Mouse (Mus musculus) embryonic facial prominence, embryonic 11.5 days (tissue): Measurements from ENCODE around the gene Ormdl1. TPM values are rescaled to one million over a fixed set of nuclear protein-coding genes. Genes with fewer than 3 reads are reported as not detected.
A peak's percentile ranks its signal among the peaks of the same experiment; 100 is the strongest.
"Not testable (repeated sequence)": the region's sequence is repeated elsewhere in the genome, so short reads cannot be mapped to it uniquely, and the experiment has no call there.

ENCODE experiments used
- ATAC-seq: fragments of 200-750 bp; cut with Nextera tagmentation; replicated peaks from 2 replicates; pipeline ENCODE4 v1.8.0; 2017; ENCODE audit warnings: low read depth; ENCODE audit not compliant: insufficient number of reproducible peaks, low FRiP score, low TSS enrichment
- DNase-seq: peaks from one replicate; pipeline ENCODE4 v3.0.0-alpha.2; 2015; ENCODE audit warnings: low spot score
- H3K27ac ChIP-seq: fragments of 300-500 bp; sonication (generic); replicated peaks from 2 replicates; pipeline ENCODE4 v1.5.1; 2014; ENCODE audit warnings: mild to moderate bottlenecking, low read depth, low read length, control low read depth
- H3K27me3 ChIP-seq: fragments of 300-500 bp; sonication (generic); 2 replicates; pipeline ENCODE4 v1.6.1; 2014; ENCODE audit warnings: mild to moderate bottlenecking, low read length, moderate library complexity, mixed read lengths; ENCODE audit not compliant: control insufficient read depth, insufficient read depth
- H3K36me3 ChIP-seq: fragments of 300-500 bp; sonication (generic); replicated peaks from 2 replicates; pipeline ENCODE4 v1.6.1; 2014; ENCODE audit warnings: low read depth, mild to moderate bottlenecking, low read length, moderate library complexity, mixed read lengths; ENCODE audit not compliant: control insufficient read depth, insufficient read depth
- H3K4me1 ChIP-seq: fragments of 300-500 bp; sonication (generic); 2 replicates; pipeline ENCODE4 v1.6.1; 2014; ENCODE audit warnings: low read length, mixed read lengths; ENCODE audit not compliant: control insufficient read depth, insufficient read depth
- H3K4me2 ChIP-seq: fragments of 300-500 bp; sonication (generic); 2 replicates; pipeline ENCODE4 v1.6.1; 2014; ENCODE audit warnings: low read depth, mild to moderate bottlenecking, control low read depth, low read length, moderate library complexity
- H3K4me3 ChIP-seq: fragments of 300-500 bp; sonication (generic); 2 replicates; pipeline ENCODE4 v1.5.1; 2014; ENCODE audit warnings: low read depth, low read length, control low read depth
- H3K9ac ChIP-seq: fragments of 300-500 bp; sonication (generic); replicated peaks from 2 replicates; pipeline ENCODE4 v1.6.1; 2014; ENCODE audit warnings: mild to moderate bottlenecking, control low read depth, low read length
- H3K9me3 ChIP-seq: fragments of 300-500 bp; sonication (generic); replicated peaks from 2 replicates; pipeline ENCODE4 v1.6.1; 2016; ENCODE audit warnings: mild to moderate bottlenecking, low read length, inconsistent platforms, mixed read lengths; ENCODE audit not compliant: control insufficient read depth
- WGBS: fragments of 180-500 bp; shearing (Covaris S2); extraction: QIAGEN DNeasy Blood & Tissue Kit; methylation state at CpG from one replicate; pipeline ENCODE4 v1.1.7; 2014; 5-methylcytosine and 5-hydroxymethylcytosine counted together
- polyA plus RNA-seq: library from polyadenylated mRNA; unstranded; fragments of >200 nt; fragmentation: Nextera tagmentation; extraction: Ambion mirVana; gene quantifications from 2 replicates; pipeline ENCODE4 v1.2.1, GENCODE M21; 2014

The Ormdl1 gene
- 71.7 and 72.1 TPM in 2 replicates for polyA plus RNA-seq

DNA sequence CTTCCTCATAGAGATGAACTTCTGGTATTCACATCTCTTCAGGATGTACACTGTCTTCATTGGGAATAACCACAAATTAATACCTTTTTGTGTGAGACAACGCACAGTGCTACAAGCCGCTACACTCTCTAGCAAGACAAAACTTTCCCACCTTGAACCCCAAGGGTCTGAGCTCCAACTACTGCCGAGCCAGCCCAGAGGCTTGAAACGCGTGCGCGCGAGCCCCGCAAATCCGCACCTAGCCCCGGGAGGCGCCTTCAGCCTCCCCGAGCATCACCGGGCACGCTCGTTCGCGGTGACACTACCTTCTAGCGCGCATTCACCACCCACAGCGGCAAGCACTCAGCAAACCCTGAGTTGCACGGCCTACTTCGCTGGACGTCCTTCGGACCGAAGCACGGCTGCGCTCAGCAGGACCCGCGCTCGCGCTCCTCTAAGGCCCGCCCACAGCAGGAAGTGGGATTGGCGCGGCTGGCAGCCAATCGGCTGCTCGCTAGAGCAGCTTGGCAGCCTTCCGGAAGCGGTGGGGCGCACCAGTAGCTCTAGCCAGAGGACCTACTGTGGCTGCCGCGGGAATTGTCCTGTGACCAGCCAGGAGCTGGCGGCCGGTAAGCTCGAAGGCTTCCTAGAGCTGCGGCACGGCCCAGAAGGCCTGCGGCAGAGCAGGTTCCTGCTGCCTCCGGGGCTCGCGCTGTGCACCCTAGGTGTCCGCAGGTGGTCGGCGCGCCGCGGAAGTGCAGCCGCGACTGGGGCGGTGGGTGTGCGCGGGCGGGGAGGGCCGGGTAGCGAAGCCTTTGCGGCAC is at the start of gene Ormdl1, which contains the start of the genes Pms1 and Gm28778:
Gene Ormdl1 (plus strand): TSS at position 515 of the 803 bp plus-strand sequence.
Gene Pms1 (minus strand): TSS at position 438 of the 803 bp plus-strand sequence.
Gene Gm28778 (plus strand): TSS at position 531 of the 803 bp plus-strand sequence.
- DNase-seq (peak; percentile 95), ATAC-seq (peak; percentile 99)
- Histone ChIP-seq H3K27ac (peak within 1 kb of the TSS; percentile 66; the same call in 1 of the 2 replicates), H3K9ac (peak within 1 kb of the TSS; percentile 77), H3K4me2 (peak within 1 kb of the TSS; percentile 50), H3K27me3 (no peaks in the 10 kb centered on the region), H3K36me3 (no peaks in the 10 kb centered on the region), H3K9me3 (no peaks in the 10 kb centered on the region), H3K4me3 (peak within 1 kb of the TSS; percentile 66), H3K4me1 (no peaks in the 10 kb centered on the region)
- under 1% methylated on average over 66 of the region's 66 CpGs for WGBS

DNA sequence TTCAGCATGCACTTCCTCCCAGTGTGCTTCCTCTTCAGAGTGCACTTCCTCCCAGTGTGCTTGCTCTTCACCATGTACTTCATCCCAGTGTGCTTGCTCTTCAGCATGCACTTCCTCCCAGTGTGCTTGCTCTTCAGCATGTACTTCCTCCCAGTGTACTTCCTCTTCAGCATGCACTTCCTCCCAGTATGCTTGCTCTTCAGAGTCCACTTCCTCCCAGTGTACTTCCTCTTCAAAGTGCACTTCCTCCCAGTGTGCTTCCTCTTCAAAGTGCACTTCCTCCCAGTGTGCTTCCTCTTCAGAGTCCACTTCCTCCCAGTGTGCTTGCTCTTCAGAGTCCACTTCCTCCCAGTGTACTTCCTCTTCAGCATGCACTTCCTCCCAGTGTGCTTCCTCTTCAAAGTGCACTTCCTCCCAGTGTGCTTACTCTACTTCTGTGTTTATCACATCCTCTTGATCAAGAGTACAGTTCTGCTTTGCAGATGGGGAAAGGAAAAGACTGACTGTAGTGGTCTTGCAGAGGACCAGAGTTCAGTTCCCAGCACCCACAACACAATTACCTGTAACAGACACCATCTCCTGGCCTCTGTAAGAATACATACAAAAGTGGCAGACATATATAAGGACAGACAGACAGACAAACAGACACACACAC is 31.8 kb upstream of the Ormdl1 start:
- H3K9me3 ChIP-seq, H3K4me2 ChIP-seq, H3K36me3 ChIP-seq, H3K9ac ChIP-seq, H3K4me3 ChIP-seq, H3K27ac ChIP-seq, DNase-seq, H3K4me1 ChIP-seq, H3K27me3 ChIP-seq, ATAC-seq: not testable (repeated sequence)

DNA sequence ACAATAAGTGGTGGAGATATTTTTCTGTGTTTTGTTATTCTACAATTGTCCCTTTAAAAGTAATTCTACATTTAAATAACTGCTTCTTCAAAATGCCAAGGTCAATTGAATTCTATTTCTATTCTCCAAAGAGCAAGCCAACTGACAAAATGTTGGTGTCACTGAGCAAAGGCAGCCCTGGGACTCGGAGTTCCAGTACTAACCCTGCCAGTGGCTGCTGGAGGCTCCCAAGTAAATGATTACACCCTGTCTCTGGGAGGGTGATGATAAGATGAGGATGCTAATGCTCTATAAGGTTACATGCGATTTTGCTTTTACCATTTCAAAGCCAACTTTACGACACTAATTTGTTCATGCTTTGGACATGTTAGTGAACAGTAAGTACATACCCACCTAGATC is 27.0 kb upstream of the Ormdl1 start:
- no peak overlapping the region for H3K9ac ChIP-seq

DNA sequence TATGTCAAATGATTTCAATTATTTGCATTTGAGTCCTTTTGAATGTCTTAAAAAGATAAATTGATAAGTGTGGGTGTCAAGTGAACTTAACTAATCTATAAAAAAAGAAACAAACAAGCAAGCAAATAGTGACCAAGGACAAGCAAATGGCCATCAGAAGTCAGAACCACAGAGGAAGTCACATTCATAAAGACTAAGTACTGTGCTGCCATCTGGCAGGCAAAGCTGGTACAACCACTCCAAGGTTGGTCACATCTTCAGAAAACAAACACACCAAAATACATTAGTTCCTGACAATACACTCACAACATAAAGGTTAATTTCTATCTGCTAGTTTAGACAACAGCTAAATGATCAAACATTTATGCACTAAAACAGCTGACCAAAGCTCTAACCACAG is 24.2 kb upstream of the Ormdl1 start:
- Histone ChIP-seq H3K36me3 (no peaks in the 10 kb centered on the region), H3K27ac (no peak overlapping the region), H3K9ac (no peak overlapping the region), H3K4me2 (no peak overlapping the region), H3K4me3 (no peak overlapping the region), H3K27me3 (no peaks in the 10 kb centered on the region), H3K4me1 (no peaks in the 10 kb centered on the region), H3K9me3 (no peaks in the 10 kb centered on the region)
- DNase-seq (peak; percentile 12), ATAC-seq (no peak)

More for the DNA sequence above, 27.0 kb upstream of the Ormdl1 start:
- no peaks in the 10 kb centered on the region for H3K36me3 ChIP-seq
- H3K27me3 ChIP-seq = no peaks in the 10 kb centered on the region
- no peak overlapping the region for H3K27ac ChIP-seq
- no peak overlapping the region for H3K4me2 ChIP-seq
- no peaks in the 10 kb centered on the region for H3K9me3 ChIP-seq
- no peak overlapping the region for H3K4me3 ChIP-seq
- 89% methylated on average over 3 of the region's 3 CpGs for WGBS
- DNase-seq = no peak
- no peaks in the 10 kb centered on the region for H3K4me1 ChIP-seq
- ATAC-seq = no peak

DNA sequence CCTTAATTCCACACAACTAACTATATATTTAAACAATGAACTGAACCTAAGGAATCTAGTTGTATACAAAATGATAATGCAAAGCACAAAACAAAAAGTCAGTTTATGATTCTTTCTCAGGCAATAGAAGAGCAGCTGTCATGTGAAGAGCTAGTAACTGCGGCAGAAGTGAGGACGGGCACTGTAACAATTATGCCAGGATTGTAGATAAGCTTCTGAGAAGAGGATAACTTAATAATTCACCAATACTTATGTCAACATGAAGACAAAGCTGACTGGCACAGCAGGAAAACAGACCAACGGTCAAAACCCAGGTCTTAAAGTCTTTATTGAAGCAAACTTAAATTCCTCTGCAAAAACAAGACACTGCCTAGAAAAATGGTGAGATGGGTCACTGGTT is 5.7 kb upstream of the Ormdl1 start:
- ATAC-seq (no peak), DNase-seq (no peak)
- Histone ChIP-seq H3K36me3 (no peaks in the 10 kb centered on the region), H3K27me3 (no peaks in the 10 kb centered on the region), H3K4me3 (no peak overlapping the region), H3K9me3 (no peaks in the 10 kb centered on the region), H3K9ac (no peak overlapping the region), H3K4me1 (no peaks in the 10 kb centered on the region), H3K4me2 (no peak overlapping the region), H3K27ac (no peak overlapping the region)
- WGBS = 85% methylated on average over 3 of the region's 3 CpGs

DNA sequence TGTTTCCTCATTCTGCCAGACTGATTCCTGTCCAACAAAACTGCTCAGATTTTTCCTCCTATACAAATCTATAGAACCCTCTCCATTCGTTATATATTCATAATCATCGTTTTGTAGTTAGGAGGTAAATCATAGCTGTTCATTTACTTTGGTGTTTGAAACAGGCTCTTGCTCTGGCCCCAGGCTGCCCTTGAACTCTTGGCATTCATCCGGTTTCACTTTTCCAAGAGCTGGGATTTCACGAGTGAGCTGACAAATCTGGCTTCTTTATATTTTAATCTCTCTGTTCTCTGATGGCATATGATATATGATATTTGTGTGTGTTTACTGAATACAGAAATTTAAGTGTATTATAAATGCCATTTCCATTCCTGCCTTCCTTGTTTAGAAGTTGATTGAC is 3.6 kb downstream of the Ormdl1 start:
- Histone ChIP-seq H3K4me1 (no peaks in the 10 kb centered on the region), H3K4me2 (no peak overlapping the region), H3K9ac (no peak overlapping the region), H3K4me3 (no peak overlapping the region), H3K36me3 (no peaks in the 10 kb centered on the region), H3K9me3 (no peaks in the 10 kb centered on the region), H3K27me3 (no peaks in the 10 kb centered on the region), H3K27ac (no peak overlapping the region)
- no peak for DNase-seq
- WGBS = 84% methylated on average over 4 of the region's 4 CpGs
- ATAC-seq = no peak

DNA sequence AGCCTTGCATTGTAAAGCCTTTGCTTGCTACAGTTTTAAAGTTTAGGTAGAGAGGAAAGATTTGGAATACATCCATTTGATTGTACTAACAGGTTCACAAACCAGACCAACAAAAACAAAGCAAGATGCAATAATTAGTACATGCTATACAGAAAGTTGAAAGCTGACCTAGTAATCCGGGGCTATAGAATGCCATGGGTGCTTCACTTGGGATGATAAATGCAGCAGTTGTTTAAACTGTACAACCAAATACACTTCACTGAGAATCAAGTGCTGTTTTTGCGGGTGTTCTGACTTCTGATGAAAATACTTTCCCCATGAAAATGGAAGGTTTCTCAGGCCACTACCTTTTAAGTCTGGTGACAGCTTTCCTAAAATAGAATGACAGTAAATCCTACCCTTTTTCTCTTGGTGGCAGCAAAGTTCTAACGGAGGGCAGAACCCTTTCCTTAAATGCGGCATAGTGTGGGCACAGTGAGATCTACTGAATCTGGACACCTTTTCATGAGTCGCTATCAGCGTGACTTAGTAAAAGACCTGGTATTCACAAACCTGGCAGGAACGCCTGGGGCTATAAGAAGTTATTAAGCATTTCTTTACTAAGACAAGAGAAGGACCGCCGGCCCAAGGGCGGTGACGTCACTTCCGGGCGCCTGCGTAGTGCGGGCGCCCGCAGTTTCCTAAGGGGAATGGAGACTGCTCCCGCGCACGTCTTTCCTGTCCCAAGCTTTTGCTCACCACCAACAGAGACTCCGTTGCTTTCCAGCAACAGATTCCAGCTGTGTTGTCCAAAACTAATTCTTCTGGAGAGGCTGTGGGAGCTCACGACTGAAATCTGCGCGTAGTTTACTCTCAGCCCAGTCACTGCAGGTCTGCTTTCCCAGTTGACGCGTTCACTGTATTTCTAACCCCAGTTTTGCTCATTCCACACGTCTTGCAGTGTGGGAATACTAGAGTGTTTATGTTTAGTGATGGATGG is 16.4 kb downstream of the Ormdl1 start, which contains the start of gene Osgepl1:
Gene Osgepl1 (plus strand): TSS at position 636 of the 979 bp plus-strand sequence.
- H3K9me3 ChIP-seq = no peaks in the 10 kb centered on the region
- 3% methylated on average over 27 of the region's 27 CpGs for WGBS
- H3K4me1 ChIP-seq = no peaks in the 10 kb centered on the region
- H3K27me3 ChIP-seq = no peaks in the 10 kb centered on the region
- H3K9ac ChIP-seq = peak within 1 kb of the TSS; percentile 77
- peak within 1 kb of the TSS; percentile 58 for H3K4me2 ChIP-seq
- peak within 1 kb of the TSS; percentile 52 for H3K27ac ChIP-seq
- H3K4me3 ChIP-seq = peak within 1 kb of the TSS; percentile 58
- no peaks in the 10 kb centered on the region for H3K36me3 ChIP-seq
- DNase-seq = peak; percentile 93
- peak; percentile 93 for ATAC-seq
